ENCODE assay signal across 11 mouse cellular contexts in the genomic region with DNA sequence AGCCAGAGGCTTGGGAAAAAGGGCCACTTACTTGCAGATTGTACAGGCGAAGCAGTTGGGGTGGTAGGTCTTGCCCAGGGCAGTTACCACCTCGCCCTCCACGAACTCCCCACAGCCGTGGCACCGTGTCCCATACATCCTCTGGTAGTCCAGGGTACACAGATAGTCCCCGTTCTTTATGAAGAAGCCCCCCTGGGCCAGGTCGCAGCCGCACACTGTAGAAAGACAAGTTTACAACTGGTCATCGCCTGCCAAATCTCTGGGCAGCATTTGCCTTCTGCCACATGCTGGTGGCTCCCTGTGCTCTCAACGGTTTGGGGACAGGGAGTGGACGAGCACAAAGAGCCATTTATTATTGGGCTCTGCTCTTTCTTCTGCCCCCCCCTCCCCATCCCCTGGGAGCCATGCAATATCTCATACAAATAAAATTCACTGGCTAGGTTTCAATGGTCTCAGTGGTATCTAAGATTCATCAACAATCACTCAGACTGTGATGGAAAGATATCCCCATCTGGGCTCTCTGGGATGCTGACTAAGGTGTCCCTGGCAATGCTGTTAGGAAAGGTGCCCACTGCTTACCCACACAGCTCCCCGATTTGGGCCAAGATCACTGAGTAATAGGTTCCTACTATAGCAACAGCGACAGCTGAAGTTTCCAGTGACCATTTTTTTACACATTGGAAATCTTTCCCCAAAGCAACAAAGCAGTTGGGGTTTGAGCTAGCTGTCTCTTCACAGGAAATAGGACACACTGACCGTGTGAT.
DNase-seq lines count a peak whose midpoint lies in the region.
"Had no signal": no experiment of that assay in that cellular context is flagged by ENCODE, and none has a peak within 500 bp of the region (broad histone marks: within the 10 kb centered on the region; RNA-seq: fewer than 3 reads in every experiment).

No protein-coding gene starts in this region.

- intact Hi-C loops in left cerebral cortex, postnatal 36 days (cut with DNase I), result no loop called here

- peak; percentile 27 for DNase-seq in gastrocnemius, adult 18-20 months (ENCODE audit: low spot score)
- DNase-seq in gastrocnemius, adult 8-10 months (ENCODE audit: low spot score in 2 of 2), result no peak
- DNase-seq in layer of hippocampus, adult 11-12 months (ENCODE audit: low spot score), result peak; percentile 47
- no peak for DNase-seq in layer of hippocampus, postnatal 25 days (ENCODE audit: extremely low spot score in 1 of 2, low spot score in 1 of 2)
- DNase-seq in right cerebral cortex, postnatal 25 days, result peak; percentile 58
- DNase-seq in right cerebral cortex, postnatal 14 days, result no peak
- DNase-seq in left cerebral cortex, postnatal 36 days (ENCODE audit: low spot score in 2 of 2), result peak; percentile 57 to 63
- no peak for DNase-seq in T-cell, adult 2 months (ENCODE audit: low spot score)
- DNase-seq: cerebellum, postnatal 36 days; kidney, postnatal 36 days; lung, adult 2 months had no signal

Comparison
In these comparisons a context has a peak if more than half of its experiments do, and no peak if none do; other contexts are left out.
1. DNase-seq: peak in gastrocnemius, adult 18-20 months (single experiment), layer of hippocampus, adult 11-12 months (single experiment), right cerebral cortex, postnatal 25 days (single experiment) and left cerebral cortex, postnatal 36 days (2 of 2); none in gastrocnemius, adult 8-10 months (0 of 2), layer of hippocampus, postnatal 25 days (0 of 2), right cerebral cortex, postnatal 14 days (single experiment) and T-cell, adult 2 months (single experiment).